Mouse (Mus musculus) urinary bladder, postnatal 25 days (tissue): Measurements from ENCODE around the gene 1810013L24Rik.
"Not testable (repeated sequence)": the region's sequence is repeated elsewhere in the genome, so short reads cannot be mapped to it uniquely, and the experiment has no call there.

Experiments used
- DNase-seq: peaks from one replicate; pipeline ENCODE4 v3.0.0; 2022; ENCODE audit warnings: low spot score

Gene 1810013L24Rik

DNA sequence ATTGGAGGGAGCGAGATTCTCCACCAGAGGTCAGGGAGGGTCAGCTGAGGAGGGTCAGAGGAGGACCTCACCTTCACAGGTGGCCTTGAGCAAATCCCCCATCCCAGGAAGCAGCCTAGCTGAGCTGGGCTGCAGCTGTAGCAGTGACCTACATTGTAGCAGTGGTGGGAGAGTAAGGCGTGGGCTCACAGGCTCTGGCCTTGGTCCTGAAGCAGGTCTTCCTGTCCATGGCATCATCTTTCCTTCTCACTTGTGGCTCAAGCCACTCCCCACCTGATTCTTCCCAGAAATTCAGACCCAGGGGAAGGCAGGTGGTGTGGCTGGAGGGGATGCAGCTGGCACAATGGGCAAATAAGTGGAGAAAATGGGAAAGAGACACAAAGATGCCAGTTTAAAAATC, 76.2 kb downstream of the 1810013L24Rik start:
- DNase-seq: not testable (repeated sequence)
